Mouse (Mus musculus) olfactory bulb, adult 2 months (tissue): ENCODE measurements around the gene Hnrnph2.

Experiments used
- CTCF ChIP-seq: fragments of 200-500 bp; IDR thresholded peaks from 2 replicates; pipeline ENCODE4 v1.5.1; 2012; ENCODE audit warnings: low read depth, mild to moderate bottlenecking, low read length, moderate library complexity; ENCODE audit not compliant: insufficient read depth
- POLR2A ChIP-seq: fragments of 200-500 bp; IDR thresholded peaks from 2 replicates; pipeline ENCODE4 v1.6.1; 2012; ENCODE audit warnings: mild to moderate bottlenecking, low read depth, low read length, moderate library complexity; ENCODE audit not compliant: insufficient read depth

DNA sequence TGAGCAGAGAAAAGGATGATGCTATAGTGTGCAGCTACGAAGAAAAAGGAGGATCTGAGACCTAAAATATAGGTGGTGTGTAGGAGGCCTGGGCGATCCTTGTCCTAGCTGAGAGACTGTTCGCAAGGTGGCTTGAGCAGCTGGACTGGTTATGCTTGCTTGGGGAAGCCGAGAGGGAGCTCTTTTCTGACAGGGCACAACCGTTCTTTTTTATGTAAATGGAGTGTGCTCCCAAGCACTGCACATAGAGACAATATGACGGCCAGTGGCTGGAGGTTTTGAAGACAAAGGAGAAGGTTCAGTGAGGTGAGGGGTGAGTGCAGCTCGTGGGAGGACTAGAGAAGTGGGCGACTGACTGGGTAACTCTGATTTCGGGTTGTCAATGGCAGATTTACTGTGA, 18.7 kb downstream of the Hnrnph2 start:
- TF ChIP-seq CTCF (no peak), POLR2A (no peak)
